Mouse (Mus musculus): ENCODE measurements at regions not wholly inside any gene's neighbourhood (a gene's known extent, or its start where the extent isn't known, plus 50 kb on each side); places are given as distances from the start of the nearest gene placed in this dataset.

GRCm38 (mm10) chr17:13541249-13541648 is 186.9 kb downstream of the Tcp10c start:
- TF ChIP-seq CTCF (IDR thresholded peaks at IDR 0.05; ENCODE audit: insufficient read depth, low read length) (no peak), POLR2A (IDR thresholded peaks at IDR 0.05; ENCODE audit: borderline replicate concordance, extremely low read depth, low read depth, low read length) (no peak)

Data from lung, adult 2 months (tissue).